Mouse (Mus musculus) lung, embryonic 15.5 days (tissue): ENCODE measurements around the gene Csnka2ip. TPM values are rescaled to one million over a fixed set of nuclear protein-coding genes. Genes with fewer than 3 reads are reported as not detected.

Experiments used
- ATAC-seq: fragments of 200-750 bp; cut with Nextera tagmentation; 2 replicates; pipeline ENCODE4 v1.8.0; 2017; ENCODE audit warnings: moderate number of reproducible peaks, borderline replicate concordance; ENCODE audit not compliant: low FRiP score, low TSS enrichment; ENCODE audit errors: extremely low read depth
- H3K27ac ChIP-seq: fragments of 300-500 bp; sonication (generic); 2 replicates; pipeline ENCODE4 v1.5.1; 2015; ENCODE audit warnings: moderate library complexity, mild to moderate bottlenecking, inconsistent platforms
- H3K27me3 ChIP-seq: fragments of 300-500 bp; sonication (generic); 2 replicates; pipeline ENCODE4 v1.6.1; 2015; ENCODE audit warnings: inconsistent platforms
- H3K36me3 ChIP-seq: fragments of 300-500 bp; sonication (generic); 2 replicates; pipeline ENCODE4 v1.6.1; 2015; ENCODE audit warnings: inconsistent platforms
- H3K4me1 ChIP-seq: fragments of 300-500 bp; sonication (generic); 2 replicates; pipeline ENCODE4 v1.6.1; 2015; ENCODE audit warnings: inconsistent platforms
- H3K4me2 ChIP-seq: fragments of 300-500 bp; sonication (generic); 2 replicates; pipeline ENCODE4 v1.6.1; 2015; ENCODE audit warnings: inconsistent platforms, mild to moderate bottlenecking, moderate library complexity
- H3K4me3 ChIP-seq: fragments of 300-500 bp; sonication (generic); 2 replicates; pipeline ENCODE4 v1.5.1; 2015; ENCODE audit warnings: mild to moderate bottlenecking, inconsistent platforms
- H3K9ac ChIP-seq: fragments of 300-500 bp; sonication (generic); 2 replicates; pipeline ENCODE4 v1.6.1; 2015; ENCODE audit warnings: inconsistent platforms
- H3K9me3 ChIP-seq: fragments of 300-500 bp; sonication (generic); 2 replicates; pipeline ENCODE4 v1.6.1; 2016; ENCODE audit warnings: inconsistent platforms
- WGBS: fragments of 180-500 bp; shearing (Covaris S2); methylation state at CpG from one replicate; pipeline ENCODE4 v1.1.7; 2015; 5-methylcytosine and 5-hydroxymethylcytosine counted together
- polyA plus RNA-seq: library from polyadenylated mRNA; unstranded; fragments of >200 nt; fragmentation: Nextera tagmentation; extraction: Ambion mirVana; gene quantifications from 2 replicates; pipeline ENCODE4 v1.2.1, GENCODE M21; 2015

Gene Csnka2ip
- polyA plus RNA-seq, 1 experiment from 2014 or later, result not detected

DNA sequence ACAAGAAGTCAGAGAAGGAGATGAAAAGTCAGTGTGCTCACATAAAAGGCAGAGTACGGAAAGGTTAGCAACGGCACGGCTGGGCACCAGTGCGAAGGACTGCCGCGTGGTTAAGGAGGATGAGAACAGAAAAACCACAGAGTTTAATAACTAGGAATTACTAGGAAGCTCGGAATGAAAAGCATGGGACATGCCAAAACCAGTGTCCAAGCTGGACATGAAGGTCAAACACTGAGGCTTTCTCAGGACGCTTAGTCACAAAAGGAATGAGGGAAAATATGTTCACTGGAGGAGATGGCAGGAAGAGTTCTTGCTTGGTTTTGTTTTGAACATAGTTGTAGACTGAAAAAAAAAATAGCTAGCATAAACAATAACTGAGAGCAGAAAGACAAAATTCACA is 32.7 kb downstream of the Csnka2ip start:
- no peak overlapping the region for H3K27ac ChIP-seq
- H3K27me3 ChIP-seq, result no peaks in the 10 kb centered on the region
- ATAC-seq, result no peak
- no peaks in the 10 kb centered on the region for H3K9me3 ChIP-seq
- no peak overlapping the region for H3K4me3 ChIP-seq
- no peaks in the 10 kb centered on the region for H3K36me3 ChIP-seq
- WGBS, result 87% methylated on average over 8 of the region's 8 CpGs
- H3K9ac ChIP-seq, result no peak overlapping the region
- no peak overlapping the region for H3K4me2 ChIP-seq
- no peaks in the 10 kb centered on the region for H3K4me1 ChIP-seq

DNA sequence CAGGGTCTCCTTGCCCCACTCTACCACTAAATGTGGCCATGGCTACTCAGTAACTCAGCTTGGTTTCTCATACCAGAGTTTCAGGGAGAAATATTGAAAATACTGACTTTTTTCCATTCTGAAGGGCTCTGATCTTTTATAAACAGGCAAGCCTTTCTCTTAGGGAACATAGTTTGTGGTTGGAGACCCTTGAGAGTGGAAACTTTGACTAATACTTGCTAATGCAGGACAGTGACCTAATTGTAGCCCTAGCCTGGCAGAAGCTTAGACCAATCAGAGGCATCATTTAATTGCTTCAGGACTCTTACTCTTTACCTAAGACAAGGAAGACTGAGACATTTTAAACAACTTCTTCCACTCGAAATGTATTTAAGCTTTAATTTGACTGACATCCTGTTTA is 39.1 kb downstream of the Csnka2ip start:
- H3K27ac ChIP-seq, result no peak overlapping the region
- H3K9me3 ChIP-seq, result no peaks in the 10 kb centered on the region
- H3K36me3 ChIP-seq, result no peaks in the 10 kb centered on the region
- H3K4me1 ChIP-seq, result no peaks in the 10 kb centered on the region
- no peak overlapping the region for H3K4me3 ChIP-seq
- H3K4me2 ChIP-seq, result no peak overlapping the region
- 30% methylated on average over 1 of the region's 1 CpGs for WGBS
- H3K27me3 ChIP-seq, result no peaks in the 10 kb centered on the region
- ATAC-seq, result no peak
- H3K9ac ChIP-seq, result no peak overlapping the region

DNA sequence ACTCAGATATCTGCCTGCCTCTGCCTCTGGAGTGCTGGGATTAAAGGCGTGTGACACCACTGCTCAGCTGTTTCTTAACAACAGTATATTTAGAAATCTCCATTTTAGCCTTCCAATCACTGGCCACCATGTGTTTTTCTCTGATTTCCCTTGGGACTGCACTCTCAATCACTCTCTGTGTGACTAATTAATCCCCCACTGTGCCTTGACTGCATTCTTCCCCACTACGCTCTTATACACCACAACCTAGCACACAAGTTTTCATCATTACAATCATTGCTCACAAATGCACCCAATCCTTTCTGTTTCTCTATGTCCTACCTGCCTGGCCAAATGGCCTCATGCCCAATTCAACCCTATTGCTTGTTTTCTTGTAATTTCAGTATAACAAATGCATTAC is 43.7 kb downstream of the Csnka2ip start:
- no peaks in the 10 kb centered on the region for H3K36me3 ChIP-seq
- H3K9me3 ChIP-seq, result no peaks in the 10 kb centered on the region
- H3K27ac ChIP-seq, result no peak overlapping the region
- no peak for ATAC-seq
- H3K4me2 ChIP-seq, result no peak overlapping the region
- no peaks in the 10 kb centered on the region for H3K4me1 ChIP-seq
- H3K9ac ChIP-seq, result no peak overlapping the region
- WGBS, result 74% methylated on average over 2 of the region's 2 CpGs
- H3K4me3 ChIP-seq, result no peak overlapping the region
- no peaks in the 10 kb centered on the region for H3K27me3 ChIP-seq

DNA sequence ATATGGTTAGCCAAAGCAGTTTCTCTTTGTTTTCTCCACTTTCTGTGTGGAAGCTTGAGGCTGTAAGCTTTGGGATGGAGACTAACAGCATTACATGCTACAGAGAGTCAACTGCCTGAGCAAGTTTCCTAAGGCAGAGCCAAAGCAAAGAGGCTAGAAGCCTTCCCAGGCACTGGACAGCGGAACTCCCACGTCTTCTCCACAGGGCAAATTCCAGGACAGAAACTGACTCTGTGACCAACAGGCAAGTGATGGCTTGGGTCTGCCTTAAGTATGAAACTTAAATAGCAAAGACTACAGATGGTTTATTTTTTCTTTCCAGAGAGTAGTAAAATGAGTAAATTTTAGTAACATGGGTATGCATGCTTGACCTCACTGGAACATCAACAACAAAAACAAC is 75.3 kb downstream of the Csnka2ip start:
- H3K4me1 ChIP-seq, result no peaks in the 10 kb centered on the region
- no peak for ATAC-seq
- no peaks in the 10 kb centered on the region for H3K27me3 ChIP-seq
- 76% methylated on average over 2 of the region's 2 CpGs for WGBS
- no peak overlapping the region for H3K27ac ChIP-seq
- H3K4me2 ChIP-seq, result no peak overlapping the region
- H3K4me3 ChIP-seq, result no peak overlapping the region
- H3K36me3 ChIP-seq, result no peaks in the 10 kb centered on the region
- no peak overlapping the region for H3K9ac ChIP-seq
- no peaks in the 10 kb centered on the region for H3K9me3 ChIP-seq

DNA sequence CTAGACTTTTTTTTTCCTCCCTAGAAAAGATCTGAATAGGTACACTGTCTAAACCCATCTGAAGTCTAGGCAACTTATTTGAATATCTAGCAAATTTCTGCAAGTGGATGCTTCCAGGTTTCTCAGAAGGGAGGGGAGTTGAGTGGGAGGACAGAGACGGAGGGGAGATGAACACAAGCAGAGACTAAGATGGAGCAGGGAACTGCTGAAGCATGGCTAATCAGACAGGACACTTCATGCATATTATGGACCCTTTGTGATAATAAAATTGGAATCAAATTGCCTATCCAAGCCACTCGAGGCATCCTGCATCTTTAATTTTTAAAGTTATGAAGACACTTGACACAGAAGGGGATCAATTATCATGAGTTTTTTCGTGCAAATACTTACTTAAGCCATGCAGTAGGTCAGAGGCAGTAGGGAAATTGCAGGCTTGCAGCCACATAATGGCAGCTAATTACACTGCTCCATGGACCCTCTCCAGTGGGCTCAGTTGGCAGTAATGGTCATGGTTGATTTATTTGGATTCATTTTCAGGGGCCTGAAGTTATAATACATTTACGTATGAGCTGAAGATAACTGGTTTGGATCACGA is 78.1 kb downstream of the Csnka2ip start:
- ATAC-seq, result no peak
- Histone ChIP-seq H3K36me3 (no peaks in the 10 kb centered on the region), H3K27me3 (no peaks in the 10 kb centered on the region), H3K9me3 (no peaks in the 10 kb centered on the region), H3K4me1 (no peaks in the 10 kb centered on the region), H3K4me3 (no peak overlapping the region), H3K9ac (no peak overlapping the region), H3K27ac (no peak overlapping the region), H3K4me2 (no peak overlapping the region)
- 58% methylated on average over 5 of the region's 5 CpGs for WGBS

DNA sequence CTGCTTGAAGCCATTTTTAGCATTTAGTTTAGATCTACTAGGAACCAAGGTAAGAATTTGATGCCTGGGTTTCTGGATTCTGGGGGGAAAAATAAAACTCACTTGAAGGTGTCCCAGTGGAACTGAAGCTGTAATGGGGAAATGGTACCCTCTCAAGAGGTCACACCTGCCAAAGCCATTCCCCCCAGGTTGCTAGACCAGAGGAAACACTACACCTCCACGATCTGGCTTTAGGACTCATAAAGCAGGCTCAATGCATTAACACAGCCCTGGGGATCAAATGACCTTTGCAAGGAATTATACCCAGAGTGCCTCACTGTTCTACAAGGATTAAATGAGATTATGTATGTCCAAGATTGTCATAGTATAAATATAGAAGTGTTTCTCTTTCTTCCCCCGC is 88.8 kb downstream of the Csnka2ip start:
- H3K9me3 ChIP-seq, result no peaks in the 10 kb centered on the region
- H3K36me3 ChIP-seq, result no peaks in the 10 kb centered on the region
- WGBS, result 75% methylated on average over 2 of the region's 2 CpGs
- no peak overlapping the region for H3K27ac ChIP-seq
- no peak overlapping the region for H3K4me2 ChIP-seq
- no peak overlapping the region for H3K9ac ChIP-seq
- no peak for ATAC-seq
- no peaks in the 10 kb centered on the region for H3K4me1 ChIP-seq
- no peaks in the 10 kb centered on the region for H3K27me3 ChIP-seq
- H3K4me3 ChIP-seq, result no peak overlapping the region

Other genes with a start within 250 kb of the Csnka2ip start
- 23.8 and 24.9 TPM in 2 replicates for gene 4930453N24Rik, start 168.8 kb upstream of the Csnka2ip start, polyA plus RNA-seq
- gene Zfp654, start 249.2 kb upstream of the Csnka2ip start, polyA plus RNA-seq, result 5.7 and 6.6 TPM in 2 replicates
- gene Cggbp1, start 249.6 kb upstream of the Csnka2ip start, polyA plus RNA-seq, result 86.1 and 88.1 TPM in 2 replicates